Mouse (Mus musculus): ENCODE results near the gene Atg2a.

DNA sequence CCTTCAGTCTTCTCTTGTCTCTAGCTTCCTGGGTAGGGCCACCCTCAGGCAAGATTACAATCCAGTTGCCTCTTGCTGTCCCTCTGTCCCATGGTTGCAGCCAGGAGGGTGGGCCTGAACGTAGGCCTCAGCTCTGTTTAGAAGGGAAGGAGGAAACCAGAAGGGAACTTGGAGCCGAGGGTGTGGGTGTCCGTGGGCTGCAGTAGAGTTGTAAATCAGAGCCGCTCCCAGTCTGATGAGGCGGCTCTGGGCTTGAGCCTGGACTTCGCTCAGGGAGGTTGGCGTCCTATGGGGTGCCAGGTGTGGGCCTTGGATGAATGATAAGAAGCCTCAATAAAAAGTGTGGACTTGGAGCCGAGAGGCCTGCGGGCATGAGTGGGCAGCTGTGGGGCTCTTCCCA lies 22.7 kb downstream of the Atg2a start:
- TF ChIP-seq CTCF (IDR thresholded peaks at IDR 0.05; ENCODE audit: extremely low read depth, insufficient read depth, low read length) = no peak
- no peak for TF ChIP-seq POLR2A (IDR thresholded peaks at IDR 0.05; ENCODE audit: extremely low read depth, insufficient read depth, low read length)
